Mouse (Mus musculus): Measurements from ENCODE around the gene Ccn5.

Ccn5 gene

DNA sequence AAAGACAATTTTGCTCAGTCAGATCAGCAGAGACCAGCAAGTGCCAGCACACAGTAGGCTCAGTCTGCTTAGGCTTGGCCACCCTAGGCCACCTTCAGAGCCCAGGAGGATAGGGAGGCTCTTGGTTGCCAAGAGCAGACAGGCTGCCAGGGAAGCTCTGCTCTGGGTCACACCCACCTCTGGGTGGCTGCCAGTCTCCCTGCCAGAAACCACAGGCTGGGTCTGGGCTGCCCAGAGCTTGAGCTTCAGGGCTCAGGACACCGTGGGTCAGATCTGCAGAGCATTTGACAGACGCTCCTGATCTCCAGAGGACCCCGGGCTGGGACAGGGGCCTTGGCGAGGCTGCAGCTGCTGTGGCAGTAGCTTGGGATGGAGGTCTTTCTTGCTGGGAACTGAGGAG, at the start of gene Ccn5:
Gene Ccn5, plus strand, starts transcription at position 255 of the 400 bp plus-strand sequence.
- ChIA-PET CTCF (interaction anchor here in 1 of 4 experiments (0.5 to 1.4 kb wide), 4 partner anchors 18 to 286 kb away, joined by 3 to 5 read pairs (median 4); partner anchors contain the start of gene Kcnk15), POLR2A (no interaction called here)

- CTCF ChIA-PET, result interaction anchor here (0.7 to 4.1 kb wide), 5 partner anchors 11 to 324 kb away, joined by 3 to 18 read pairs (median 4); no protein-coding TSS in a partner anchor
- POLR2A ChIA-PET, result interaction anchor here in 2 of 4 experiments (0.9 to 1.0 kb wide), 2 partner anchors 61 to 177 kb away, joined by 3 read pairs; no protein-coding TSS in a partner anchor
Observed at GRCm38 (mm10) chr2:163776661-163777060, 44.0 kb upstream of the Ccn5 start.

DNA sequence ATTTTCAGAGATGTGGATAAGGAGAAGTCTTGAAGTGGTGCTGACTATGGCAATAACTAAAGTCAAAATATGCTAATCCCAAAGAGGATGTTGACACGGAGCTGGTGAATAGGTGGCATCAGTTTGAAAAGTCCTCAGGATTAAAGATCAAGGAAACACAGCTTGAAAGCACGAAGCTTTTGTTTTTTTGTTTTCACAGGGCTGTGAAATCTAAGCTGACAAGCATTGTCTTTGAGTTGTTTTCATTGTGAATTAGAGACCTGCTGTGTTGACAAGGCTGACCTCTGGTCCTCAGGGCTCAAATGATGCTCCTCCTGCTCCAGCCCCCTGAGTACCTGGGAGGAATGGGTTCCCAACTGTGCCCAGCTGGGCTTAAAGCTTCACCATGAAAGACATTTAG, 43.6 kb upstream of the Ccn5 start:
- POLR2A ChIA-PET, result interaction anchor here in 2 of 4 experiments (0.9 to 1.1 kb wide), 3 partner anchors 10 to 178 kb away, joined by 3 read pairs; no protein-coding TSS in a partner anchor
- CTCF ChIA-PET, result interaction anchor here (0.7 to 4.1 kb wide), 6 partner anchors 10 to 324 kb away, joined by 3 to 18 read pairs (median 4); no protein-coding TSS in a partner anchor

DNA sequence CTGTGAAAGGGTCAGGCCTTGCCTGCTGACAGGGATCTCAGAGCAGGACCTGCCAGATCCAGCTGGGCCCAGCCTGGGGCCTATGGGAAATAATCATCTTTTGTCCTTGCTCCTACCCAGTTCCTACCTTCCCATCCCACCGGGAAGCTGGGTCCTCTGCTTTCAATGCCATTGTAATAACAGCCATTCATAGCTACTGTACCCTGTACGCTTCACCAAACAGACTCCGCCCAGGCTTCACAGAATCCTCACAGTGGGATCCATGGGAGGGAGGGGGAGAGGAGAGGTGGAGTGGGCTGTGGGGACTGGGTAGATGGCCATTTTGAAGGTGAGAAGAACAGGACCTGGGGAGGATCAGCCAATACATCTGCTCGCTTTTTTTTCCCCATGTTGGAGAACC, 41.8 kb upstream of the Ccn5 start:
- CTCF ChIA-PET, result interaction anchor here in 3 of 4 experiments (1.8 to 4.1 kb wide), 3 partner anchors 9 kb away, joined by 9 to 18 read pairs (median 15); no protein-coding TSS in a partner anchor
- POLR2A ChIA-PET, result interaction anchor here in 1 of 4 experiments (1.4 kb wide), 1 partner anchor 139 kb away, joined by 3 read pairs; no protein-coding TSS in a partner anchor

DNA sequence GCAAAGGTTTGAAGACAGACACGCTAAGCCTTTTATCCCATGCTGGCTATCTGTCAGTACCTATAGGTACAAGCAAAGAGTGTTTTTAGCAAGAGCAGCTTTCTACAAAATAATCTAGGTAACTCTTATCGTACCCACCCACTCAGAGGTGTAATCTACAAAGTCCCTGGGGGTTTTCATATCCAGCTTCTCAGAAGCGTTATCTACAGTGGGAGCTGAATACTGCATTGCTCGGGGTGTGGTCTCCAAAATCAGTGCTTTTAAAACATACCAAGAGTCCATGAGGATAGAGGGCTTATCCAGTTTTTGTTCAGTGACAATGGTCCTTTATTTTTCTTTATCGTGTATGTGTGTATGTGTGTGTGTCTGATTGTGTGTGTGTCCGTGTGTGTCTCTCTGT, 37.3 kb upstream of the Ccn5 start:
- POLR2A ChIA-PET, result no interaction called here
- CTCF ChIA-PET, result interaction anchor here in 1 of 4 experiments (0.5 kb wide), 1 partner anchor 19 kb away, joined by 5 read pairs; no protein-coding TSS in a partner anchor

DNA sequence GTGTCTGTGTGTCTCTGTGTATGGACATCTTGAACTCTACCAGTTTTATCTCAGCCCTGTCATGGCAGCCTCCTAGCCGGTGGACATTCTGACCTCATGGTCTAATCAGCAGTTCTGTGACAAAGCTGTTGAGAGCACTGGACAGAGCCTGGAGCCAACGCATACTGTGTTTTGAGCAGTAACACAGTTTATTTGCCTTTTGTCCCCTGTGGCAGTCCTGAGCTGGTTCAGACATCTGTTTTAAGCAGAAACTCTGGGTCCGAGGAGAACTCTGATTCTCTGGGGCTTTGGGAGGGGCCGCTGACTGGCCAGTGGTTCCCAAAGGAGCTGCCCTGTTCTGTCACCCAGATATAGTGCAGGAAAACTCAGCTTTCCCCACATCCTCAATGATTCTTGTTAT, 36.8 kb upstream of the Ccn5 start:
- ChIA-PET CTCF (interaction anchor here in 1 of 4 experiments (0.9 kb wide), 1 partner anchor 54 kb away, joined by 3 read pairs; no protein-coding TSS in a partner anchor), POLR2A (no interaction called here)

DNA sequence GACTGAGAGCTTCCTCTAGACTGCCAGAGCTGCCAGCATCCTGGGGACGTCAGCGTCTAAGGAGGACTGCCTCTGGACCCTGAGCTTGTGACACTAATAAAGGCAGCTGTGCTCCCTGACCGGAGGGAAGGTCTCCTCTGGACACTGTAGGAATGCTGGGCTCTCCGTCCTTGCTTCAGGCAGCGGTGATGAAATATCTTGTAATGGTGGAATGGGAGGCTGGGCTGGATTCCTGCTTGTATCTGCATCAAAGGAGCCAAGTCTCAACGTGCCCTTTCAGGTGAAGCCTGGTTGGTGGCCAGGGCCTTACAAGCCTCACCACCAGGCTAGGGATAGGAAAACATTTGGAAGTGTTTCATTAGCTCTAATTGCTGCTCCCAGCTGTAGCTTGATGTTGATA, 33.6 kb upstream of the Ccn5 start:
- CTCF ChIA-PET, result interaction anchor here (0.5 to 3.0 kb wide), 81 partner anchors 8 to 870 kb away, joined by 3 to 58 read pairs (median 5); partner anchors contain the start of genes Ada (in 2 of the 4), Ccn5 (in 1 of the 4), Fitm2 (in 1 of the 4) and Kcnk15 (in 1 of the 4)
- POLR2A ChIA-PET, result interaction anchor here in 3 of 4 experiments (0.7 to 1.4 kb wide), 8 partner anchors 10 to 367 kb away, joined by 3 to 6 read pairs (median 3); partner anchors contain the start of gene Ttpal (in 1 of the 3)

DNA sequence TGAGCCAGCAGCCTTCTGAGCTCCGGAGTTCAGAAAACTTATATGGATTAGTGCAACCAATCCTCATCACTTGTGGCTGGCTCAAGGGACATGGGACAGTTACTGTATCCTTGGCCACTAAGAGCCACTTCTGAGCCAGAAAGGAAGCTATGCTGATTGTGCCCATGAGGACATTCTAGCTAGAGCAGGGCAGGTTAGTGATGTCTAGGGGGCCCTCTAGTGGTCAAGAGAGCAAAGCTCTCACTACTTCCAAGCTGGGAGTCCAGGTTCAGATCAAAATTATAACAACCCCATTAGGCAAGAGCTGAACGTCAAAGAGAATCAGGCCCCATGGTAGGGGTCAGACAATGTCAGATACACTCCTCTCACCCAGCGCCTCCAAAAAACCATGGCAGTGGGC, 33.0 kb upstream of the Ccn5 start:
- CTCF ChIA-PET, result interaction anchor here (0.5 to 3.0 kb wide), 109 partner anchors 8 to 870 kb away, joined by 3 to 58 read pairs (median 4); partner anchors contain the start of genes Ada (in 2 of the 4), Ccn5 (in 1 of the 4), Fitm2 (in 1 of the 4) and Gdap1l1 (in 1 of the 4)
- POLR2A ChIA-PET, result interaction anchor here in 3 of 4 experiments (0.7 to 1.5 kb wide), 7 partner anchors 148 to 368 kb away, joined by 3 to 6 read pairs (median 3); partner anchors contain the start of gene Ttpal (in 1 of the 3)

DNA sequence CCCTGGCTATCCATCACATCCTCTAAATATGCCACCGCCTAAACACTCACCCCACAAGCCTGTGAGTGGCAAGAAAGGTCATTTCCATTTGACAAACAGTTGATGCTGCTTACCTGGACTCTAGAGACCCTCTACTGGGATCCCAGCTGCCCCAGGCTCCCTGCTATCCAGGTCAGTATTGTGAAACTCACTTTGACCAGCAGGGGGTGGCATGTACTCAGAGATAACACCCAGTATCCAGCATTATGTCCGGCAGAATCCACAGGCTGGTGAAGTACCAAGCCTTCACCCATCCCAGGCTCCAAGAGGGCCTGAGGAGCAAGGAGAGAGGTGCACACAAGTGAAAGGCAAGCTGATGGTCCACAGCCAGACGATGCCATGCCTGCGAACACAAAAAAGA, 32.2 kb upstream of the Ccn5 start:
- POLR2A ChIA-PET, result interaction anchor here in 3 of 4 experiments (0.7 to 1.5 kb wide), 4 partner anchors 10 to 369 kb away, joined by 3 to 6 read pairs (median 3); no protein-coding TSS in a partner anchor
- CTCF ChIA-PET, result interaction anchor here (0.6 to 3.0 kb wide), 36 partner anchors 9 to 601 kb away, joined by 3 to 58 read pairs (median 6); partner anchors contain the start of genes Fitm2 (in 1 of the 4) and Slpi (in 1 of the 4)

GRCm38 (mm10) chr2:163798411-163798810, 22.2 kb upstream of the Ccn5 start:
- ChIA-PET POLR2A (interaction anchor here in 1 of 4 experiments (1.8 kb wide), 1 partner anchor 10 kb away, joined by 3 read pairs; no protein-coding TSS in a partner anchor), CTCF (interaction anchor here in 2 of 4 experiments (0.5 to 3.9 kb wide), 4 partner anchors 10 to 685 kb away, joined by 3 to 58 read pairs (median 20); no protein-coding TSS in a partner anchor)

GRCm38 (mm10) chr2:163800832-163801231, 19.8 kb upstream of the Ccn5 start:
- CTCF ChIA-PET, result interaction anchor here in 3 of 4 experiments (0.6 to 4.1 kb wide), 3 partner anchors 13 to 37 kb away, joined by 3 to 34 read pairs (median 4); no protein-coding TSS in a partner anchor
- POLR2A ChIA-PET, result no interaction called here

DNA sequence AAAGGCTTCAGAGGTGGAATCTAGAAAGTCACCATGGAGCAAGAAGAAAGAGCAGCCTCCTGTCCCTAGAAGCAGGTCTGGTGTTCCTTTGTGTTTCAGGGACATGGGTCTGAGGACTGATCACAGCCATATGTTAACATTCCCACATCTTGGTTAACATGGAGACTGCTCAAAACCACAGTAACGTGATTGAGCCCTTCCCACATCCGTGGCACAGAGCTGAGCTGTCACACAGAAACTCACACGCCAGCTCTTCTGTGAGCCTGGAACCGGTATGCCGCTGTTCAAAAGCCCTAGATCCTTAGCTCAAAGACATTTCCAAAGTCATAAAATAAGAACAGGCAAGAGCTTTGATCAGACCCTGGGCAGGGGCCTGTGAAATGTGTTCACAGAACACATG, 19.3 kb upstream of the Ccn5 start:
- POLR2A ChIA-PET, result interaction anchor here in 1 of 4 experiments (0.6 to 0.8 kb wide), 2 partner anchors 144 to 1882 kb away, joined by 3 to 7 read pairs; partner anchors contain the start of gene Pkig

GRCm38 (mm10) chr2:163803838-163804237, 16.8 kb upstream of the Ccn5 start:
- ChIA-PET CTCF (interaction anchor here in 2 of 4 experiments (0.8 to 4.1 kb wide), 2 partner anchors 16 to 217 kb away, joined by 3 to 34 read pairs; no protein-coding TSS in a partner anchor), POLR2A (no interaction called here)

More for the DNA sequence above, 19.3 kb upstream of the Ccn5 start:
- CTCF ChIA-PET, result interaction anchor here (0.6 to 4.1 kb wide), 6 partner anchors 13 to 52 kb away, joined by 3 to 34 read pairs (median 4); partner anchors contain the start of gene Kcnk15 (in 1 of the 4)

- POLR2A ChIA-PET, result interaction anchor here in 1 of 4 experiments (0.7 kb wide), 1 partner anchor 1675 kb away, joined by 4 read pairs; no protein-coding TSS in a partner anchor
Observed at GRCm38 (mm10) chr2:163809166-163809565, 11.5 kb upstream of the Ccn5 start.

GRCm38 (mm10) chr2:163809704-163810103, 11.0 kb upstream of the Ccn5 start:
- ChIA-PET CTCF (no interaction called here), POLR2A (no interaction called here)

More at GRCm38 (mm10) chr2:163809166-163809565, 11.5 kb upstream of the Ccn5 start:
- CTCF ChIA-PET, result no interaction called here

GRCm38 (mm10) chr2:163813077-163813476, 7.6 kb upstream of the Ccn5 start:
- ChIA-PET CTCF (interaction anchor here in 1 of 4 experiments (0.6 kb wide), 1 partner anchor 379 kb away, joined by 3 read pairs; no protein-coding TSS in a partner anchor), POLR2A (interaction anchor here in 1 of 4 experiments (0.6 kb wide), 1 partner anchor 203 kb away, joined by 3 read pairs; no protein-coding TSS in a partner anchor)

DNA sequence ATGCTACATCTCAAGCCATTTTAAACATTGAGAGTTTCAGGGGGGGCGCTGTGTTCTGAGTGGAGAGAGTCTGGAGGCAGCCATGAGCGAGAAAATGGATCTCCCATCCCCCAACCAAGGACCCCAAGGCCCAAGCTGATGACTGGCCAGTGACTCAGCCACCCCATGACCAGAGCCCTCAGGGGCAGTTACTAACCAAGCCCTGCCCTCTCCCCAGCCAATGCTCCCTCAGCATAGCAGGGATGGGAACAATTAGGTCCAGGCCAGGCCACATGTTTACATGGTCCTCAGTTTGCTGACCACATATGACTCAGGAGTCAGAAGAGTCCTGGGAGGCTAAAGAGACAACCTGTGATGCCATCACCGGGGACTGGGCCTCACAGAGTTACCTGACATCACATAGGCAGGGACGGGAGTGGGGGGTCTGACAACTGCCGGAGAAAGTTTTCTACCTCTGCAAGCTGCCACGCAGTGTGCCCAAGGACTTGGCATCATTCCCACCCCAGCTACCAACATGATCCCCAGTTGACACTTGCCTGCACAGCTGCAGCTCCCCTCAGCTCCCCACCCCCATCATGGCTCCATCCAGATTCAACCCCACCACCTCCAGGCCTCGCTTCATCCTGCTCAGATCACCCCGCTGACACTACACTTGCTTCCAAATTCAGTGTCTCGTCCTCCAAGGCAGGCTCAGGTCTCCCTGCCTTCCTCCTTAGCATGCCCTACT, 5.8 kb upstream of the Ccn5 start:
- CTCF ChIA-PET, result interaction anchor here in 2 of 4 experiments (0.8 to 1.1 kb wide), 2 partner anchors 23 to 27 kb away, joined by 3 read pairs; no protein-coding TSS in a partner anchor
- POLR2A ChIA-PET, result no interaction called here

DNA sequence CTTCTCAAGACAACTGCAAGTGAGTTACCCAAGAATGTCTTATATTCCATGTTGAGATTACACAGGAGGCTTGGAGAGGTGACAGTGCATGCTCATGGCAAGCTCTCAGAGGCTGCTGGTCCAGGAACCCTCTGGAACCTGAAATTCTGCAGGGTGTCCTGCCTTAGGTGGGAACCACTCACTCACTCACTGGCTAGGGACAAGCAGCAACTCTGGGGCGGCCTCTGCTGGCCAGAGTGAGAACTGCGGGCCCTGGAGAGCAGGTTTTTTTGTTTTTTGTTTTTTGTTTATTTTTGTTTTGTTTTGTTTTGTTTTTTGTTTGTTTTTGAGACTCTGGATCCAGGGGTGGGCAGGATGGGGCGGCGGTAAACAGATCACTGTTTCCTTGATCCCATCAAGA, 2.6 kb downstream of the Ccn5 start:
- ChIA-PET CTCF (interaction anchor here in 3 of 4 experiments (1.4 to 4.0 kb wide), 4 partner anchors 14 to 35 kb away, joined by 3 to 25 read pairs (median 12); no protein-coding TSS in a partner anchor), POLR2A (interaction anchor here in 1 of 4 experiments (1.0 kb wide), 1 partner anchor 248 kb away, joined by 3 read pairs; the partner anchor contains the start of gene Tomm34)

Measured in embryonic stem cell, embryonic (primary cell).